Mouse (Mus musculus) neural tube, postnatal 0 days (tissue): ENCODE results near the gene Il1rapl1. TPM values are rescaled to one million over a fixed set of nuclear protein-coding genes. Genes with fewer than 3 reads are reported as not detected.

ENCODE experiments used
- polyA plus RNA-seq: library from polyadenylated mRNA; unstranded; fragments of >200 nt; fragmentation: Nextera tagmentation; extraction: Ambion mirVana; gene quantifications from 2 replicates; pipeline ENCODE4 v1.2.1, GENCODE M21; 2015

Gene Il1rapl1
- polyA plus RNA-seq = 3.8 and 4.7 TPM in 2 replicates

GRCm38 (mm10) chrX:88115609-88116073 lies at the start of gene Il1rapl1:
Gene Il1rapl1, minus strand, starts transcription at chrX:88115645.

